Mouse (Mus musculus) hindbrain, postnatal 0 days (tissue): ENCODE data around the gene Cald1. TPM values are rescaled to one million over a fixed set of nuclear protein-coding genes. Genes with fewer than 3 reads are reported as not detected.

Experiments used
- ATAC-seq: fragments of 200-750 bp; cut with Nextera tagmentation; 2 replicates; pipeline ENCODE4 v1.8.0; 2017; ENCODE audit warnings: mild to moderate bottlenecking, moderate TSS enrichment, moderate library complexity
- DNase-seq: peaks from one replicate; pipeline ENCODE4 v3.0.0-alpha.2; 2015; ENCODE audit warnings: low spot score
- H3K27ac ChIP-seq: fragments of 300-500 bp; sonication (generic); 2 replicates; pipeline ENCODE4 v1.5.1; 2014; ENCODE audit warnings: mild to moderate bottlenecking
- H3K27me3 ChIP-seq: fragments of 300-500 bp; sonication (generic); 2 replicates; pipeline ENCODE4 v1.6.1; 2014; ENCODE audit warnings: low read length, mixed read lengths; ENCODE audit not compliant: insufficient read depth
- H3K36me3 ChIP-seq: fragments of 300-500 bp; sonication (generic); 2 replicates; pipeline ENCODE4 v1.6.1; 2014; ENCODE audit warnings: low read length, mixed read lengths; ENCODE audit not compliant: insufficient read depth
- H3K4me1 ChIP-seq: fragments of 300-500 bp; sonication (generic); 2 replicates; pipeline ENCODE4 v1.6.1; 2014; ENCODE audit warnings: antibody characterized with exemption, low read length, mixed read lengths; ENCODE audit not compliant: insufficient read depth
- H3K4me2 ChIP-seq: fragments of 300-500 bp; sonication (generic); 2 replicates; pipeline ENCODE4 v1.6.1; 2014; ENCODE audit warnings: low read depth, mild to moderate bottlenecking, low read length, moderate library complexity, mixed read lengths
- H3K4me3 ChIP-seq: fragments of 300-500 bp; sonication (generic); 2 replicates; pipeline ENCODE4 v1.5.1; 2014; ENCODE audit warnings: low read length
- H3K9ac ChIP-seq: fragments of 300-500 bp; sonication (generic); replicated peaks from 2 replicates; pipeline ENCODE4 v1.6.1; 2014; ENCODE audit warnings: mild to moderate bottlenecking, low read length, moderate library complexity, mixed read lengths
- H3K9me3 ChIP-seq: fragments of 300-500 bp; sonication (generic); 2 replicates; pipeline ENCODE4 v1.6.1; 2016; ENCODE audit warnings: low read length, mixed read lengths
- CTCF ChIP-seq: IDR thresholded peaks from 2 replicates; pipeline ENCODE4 v1.5.1; 2016; ENCODE audit warnings: antibody characterized with exemption, control low read depth, low read depth
- WGBS: fragments of 180-500 bp; shearing (Covaris S2); extraction: QIAGEN DNeasy Blood & Tissue Kit; methylation state at CpG from one replicate; pipeline ENCODE4 v1.1.7; 2014; 5-methylcytosine and 5-hydroxymethylcytosine counted together
- polyA plus RNA-seq: library from polyadenylated mRNA; unstranded; fragments of >200 nt; fragmentation: Nextera tagmentation; extraction: Ambion mirVana; gene quantifications from 2 replicates; pipeline ENCODE4 v1.2.1, GENCODE M21; 2015
- total RNA-seq: library from RNA; depleted of rRNA; stranded (reverse); fragments of >200 nt; gene quantifications from 2 replicates; pipeline ENCODE4 v1.2.3, GENCODE M21; 2014

The Cald1 gene
- total and polyA plus RNA-seq, 2 experiments from 2014 or later = 27.6 to 59.0 TPM

GRCm38 (mm10) chr6:34624536-34624935 lies 26.2 kb downstream of the Cald1 start:
- Histone ChIP-seq H3K9ac (no peak overlapping the region), H3K9me3 (no peaks in the 10 kb centered on the region), H3K4me2 (no peak overlapping the region), H3K27me3 (no peaks in the 10 kb centered on the region), H3K36me3 (no peaks in the 10 kb centered on the region), H3K4me3 (no peak overlapping the region), H3K4me1 (no peaks in the 10 kb centered on the region), H3K27ac (no peak overlapping the region)
- ATAC-seq = no peak
- DNase-seq = no peak
- WGBS = 87% methylated on average over 3 of the region's 3 CpGs
- TF ChIP-seq CTCF = no peak

GRCm38 (mm10) chr6:34626586-34627245 lies 28.4 kb downstream of the Cald1 start:
- 86% methylated on average over 8 of the region's 8 CpGs for WGBS
- no peak for TF ChIP-seq CTCF
- H3K36me3 ChIP-seq = no peaks in the 10 kb centered on the region
- no peak overlapping the region for H3K27ac ChIP-seq
- ATAC-seq (no peak), DNase-seq (no peak)
- no peaks in the 10 kb centered on the region for H3K4me1 ChIP-seq
- H3K9ac ChIP-seq = no peak overlapping the region
- no peaks in the 10 kb centered on the region for H3K27me3 ChIP-seq
- H3K9me3 ChIP-seq = no peaks in the 10 kb centered on the region
- H3K4me3 ChIP-seq = no peak overlapping the region
- no peak overlapping the region for H3K4me2 ChIP-seq

GRCm38 (mm10) chr6:34628131-34628530 lies 29.8 kb downstream of the Cald1 start:
- no peak for TF ChIP-seq CTCF
- H3K9ac ChIP-seq = no peak overlapping the region

GRCm38 (mm10) chr6:34633776-34634175 lies 35.5 kb downstream of the Cald1 start:
- ATAC-seq (no peak), DNase-seq (no peak)
- Histone ChIP-seq H3K9ac (no peak overlapping the region), H3K36me3 (no peaks in the 10 kb centered on the region), H3K9me3 (no peaks in the 10 kb centered on the region), H3K27ac (no peak overlapping the region), H3K4me1 (no peaks in the 10 kb centered on the region), H3K4me3 (no peak overlapping the region), H3K27me3 (no peaks in the 10 kb centered on the region), H3K4me2 (no peak overlapping the region)
- 62% methylated on average over 3 of the region's 3 CpGs for WGBS
- TF ChIP-seq CTCF = no peak

More at GRCm38 (mm10) chr6:34628131-34628530, 29.8 kb downstream of the Cald1 start:
- 52% methylated on average over 1 of the region's 1 CpGs for WGBS
- H3K9me3 ChIP-seq = no peaks in the 10 kb centered on the region
- no peaks in the 10 kb centered on the region for H3K4me1 ChIP-seq
- DNase-seq (no peak), ATAC-seq (no peak)
- no peaks in the 10 kb centered on the region for H3K27me3 ChIP-seq
- H3K27ac ChIP-seq = no peak overlapping the region
- no peaks in the 10 kb centered on the region for H3K36me3 ChIP-seq
- no peak overlapping the region for H3K4me2 ChIP-seq
- H3K4me3 ChIP-seq = no peak overlapping the region

GRCm38 (mm10) chr6:34637588-34638438 lies 39.5 kb downstream of the Cald1 start:
- H3K4me3 ChIP-seq = no peak overlapping the region
- no peaks in the 10 kb centered on the region for H3K36me3 ChIP-seq
- H3K9ac ChIP-seq = no peak overlapping the region
- no peak for ATAC-seq
- no peaks in the 10 kb centered on the region for H3K27me3 ChIP-seq
- H3K27ac ChIP-seq = no peak overlapping the region
- no peaks in the 10 kb centered on the region for H3K4me1 ChIP-seq
- H3K4me2 ChIP-seq = no peak overlapping the region
- DNase-seq = no peak
- WGBS = 64% methylated on average over 10 of the region's 10 CpGs
- no peaks in the 10 kb centered on the region for H3K9me3 ChIP-seq
- TF ChIP-seq CTCF = no peak

- ATAC-seq (no peak), DNase-seq (peak; percentile 50)
- no peaks in the 10 kb centered on the region for H3K9me3 ChIP-seq
- no peak overlapping the region for H3K4me2 ChIP-seq
- no peak overlapping the region for H3K9ac ChIP-seq
- H3K4me1 ChIP-seq = no peaks in the 10 kb centered on the region
- no peak overlapping the region for H3K27ac ChIP-seq
- 18% methylated on average over 2 of the region's 2 CpGs for WGBS
- H3K27me3 ChIP-seq = no peaks in the 10 kb centered on the region
- H3K4me3 ChIP-seq = no peak overlapping the region
- no peak for TF ChIP-seq CTCF
- H3K36me3 ChIP-seq = no peaks in the 10 kb centered on the region
Measured at GRCm38 (mm10) chr6:34638667-34639066, 40.4 kb downstream of the Cald1 start.

GRCm38 (mm10) chr6:34640226-34640625 lies 41.9 kb downstream of the Cald1 start:
- Histone ChIP-seq H3K27ac (no peak overlapping the region), H3K9me3 (no peaks in the 10 kb centered on the region), H3K27me3 (no peaks in the 10 kb centered on the region), H3K36me3 (no peaks in the 10 kb centered on the region), H3K4me1 (no peaks in the 10 kb centered on the region), H3K9ac (no peak overlapping the region), H3K4me3 (no peak overlapping the region), H3K4me2 (no peak overlapping the region)
- DNase-seq (no peak), ATAC-seq (no peak)
- no peak for TF ChIP-seq CTCF
- 86% methylated on average over 9 of the region's 9 CpGs for WGBS
